Mouse (Mus musculus): ENCODE data around the gene Junb.
A peak's percentile ranks its signal among the peaks of the same experiment; 100 is the strongest.

Junb gene

DNA sequence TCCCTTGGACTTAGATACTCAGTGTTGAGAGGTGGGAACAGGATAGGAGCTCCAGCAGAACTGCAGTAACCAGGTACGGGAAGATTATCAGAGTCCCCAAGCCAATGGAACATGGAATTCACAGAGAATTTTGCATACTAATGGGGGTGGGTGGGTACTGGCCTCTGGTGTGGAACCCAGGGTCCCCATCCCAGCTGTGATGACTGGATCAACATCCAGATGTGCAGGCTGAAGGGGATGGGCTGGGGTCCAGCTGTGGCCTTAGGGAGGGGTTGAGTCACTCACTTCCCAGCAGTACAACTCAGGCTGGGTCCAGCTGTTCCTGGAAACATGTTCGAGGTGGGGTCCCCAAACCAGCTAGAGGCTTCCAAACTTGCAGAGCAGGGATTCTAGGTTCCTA lies 9.4 kb upstream of the Junb start:
- no peak for DNase-seq (ENCODE audit: low spot score in 2 of 2)

DNA sequence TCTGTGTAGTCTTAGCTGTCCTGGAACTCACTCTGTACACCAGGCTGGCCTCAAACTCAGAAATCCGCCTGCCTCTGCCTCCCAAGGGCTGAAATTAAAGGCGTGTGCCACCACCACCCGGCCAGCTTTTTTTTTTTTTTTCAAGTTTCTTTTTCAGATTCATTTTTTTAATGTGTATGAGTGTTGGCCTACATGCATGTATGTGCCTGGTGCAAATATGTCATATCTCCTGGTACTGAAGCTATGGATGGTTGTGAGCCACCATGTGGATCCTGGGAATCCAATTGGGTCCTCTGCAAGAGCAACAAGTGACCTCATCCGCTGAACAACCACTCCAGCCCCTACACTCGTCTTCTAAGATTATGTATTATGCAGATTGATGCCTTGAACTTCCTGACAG lies 8.9 kb upstream of the Junb start:
- no peak for DNase-seq (ENCODE audit: low spot score in 2 of 2)

DNA sequence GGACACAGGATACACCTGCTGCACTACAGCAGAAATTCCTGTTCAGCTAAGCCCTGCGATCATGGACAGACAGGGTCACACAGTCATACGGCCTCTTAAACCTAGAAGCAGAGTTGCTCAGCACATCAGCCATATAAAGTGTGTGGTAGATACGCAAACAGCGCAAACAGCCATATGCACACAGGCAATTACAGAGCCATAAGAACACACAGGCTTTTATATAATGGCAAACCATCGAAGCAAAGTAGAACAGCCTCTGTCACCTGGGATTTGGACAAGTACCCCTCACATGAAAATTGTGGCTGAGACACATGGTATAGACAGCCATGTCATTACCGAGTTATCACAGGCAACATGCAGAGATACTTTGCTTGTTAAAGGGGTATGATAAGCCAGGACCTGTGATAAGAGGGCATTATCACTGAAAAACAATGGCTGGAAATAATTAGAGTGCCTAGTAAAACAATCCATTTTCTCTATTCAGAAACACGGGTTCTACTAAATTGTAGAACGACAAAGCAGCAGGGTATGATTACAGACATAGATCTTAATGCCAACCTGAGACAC lies 7.9 kb upstream of the Junb start:
- DNase-seq (ENCODE audit: low spot score in 2 of 2), result no peak

DNA sequence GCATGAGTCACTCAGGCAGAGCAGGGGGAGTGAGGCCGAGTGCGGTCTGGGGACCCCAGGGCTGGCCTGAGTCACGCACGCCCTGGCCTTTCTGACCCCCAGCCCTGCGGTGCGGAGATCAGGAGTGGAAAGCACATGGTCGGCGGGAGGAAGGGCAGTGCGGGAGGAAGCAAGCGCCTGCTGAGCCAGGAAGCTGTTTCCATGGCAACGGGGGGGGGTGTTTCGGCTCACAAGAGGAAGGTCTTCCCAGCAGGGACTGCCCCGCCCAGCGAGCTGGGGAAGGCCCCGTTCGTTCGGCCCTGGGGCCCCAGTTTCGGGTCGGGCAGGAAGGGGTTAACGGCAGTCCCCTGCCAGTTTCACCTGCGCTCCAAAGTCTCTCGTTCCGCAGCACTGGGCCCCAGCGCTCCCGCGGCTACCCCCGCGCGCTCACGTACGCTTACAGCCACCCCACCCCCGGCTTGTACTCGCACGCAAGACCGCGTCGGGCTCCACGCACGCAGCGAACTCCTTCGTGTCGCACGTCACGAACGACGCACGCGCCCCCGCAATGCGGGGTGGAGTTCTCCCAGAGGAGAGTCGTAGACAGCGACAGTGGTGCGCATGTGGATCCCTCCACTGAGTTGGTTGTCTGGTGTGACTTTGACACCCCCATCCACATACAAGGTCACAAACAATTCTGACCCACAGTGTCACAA lies 7.3 kb upstream of the Junb start:
- peak; percentile 87 to 91 for DNase-seq (ENCODE audit: low spot score in 2 of 2)

DNA sequence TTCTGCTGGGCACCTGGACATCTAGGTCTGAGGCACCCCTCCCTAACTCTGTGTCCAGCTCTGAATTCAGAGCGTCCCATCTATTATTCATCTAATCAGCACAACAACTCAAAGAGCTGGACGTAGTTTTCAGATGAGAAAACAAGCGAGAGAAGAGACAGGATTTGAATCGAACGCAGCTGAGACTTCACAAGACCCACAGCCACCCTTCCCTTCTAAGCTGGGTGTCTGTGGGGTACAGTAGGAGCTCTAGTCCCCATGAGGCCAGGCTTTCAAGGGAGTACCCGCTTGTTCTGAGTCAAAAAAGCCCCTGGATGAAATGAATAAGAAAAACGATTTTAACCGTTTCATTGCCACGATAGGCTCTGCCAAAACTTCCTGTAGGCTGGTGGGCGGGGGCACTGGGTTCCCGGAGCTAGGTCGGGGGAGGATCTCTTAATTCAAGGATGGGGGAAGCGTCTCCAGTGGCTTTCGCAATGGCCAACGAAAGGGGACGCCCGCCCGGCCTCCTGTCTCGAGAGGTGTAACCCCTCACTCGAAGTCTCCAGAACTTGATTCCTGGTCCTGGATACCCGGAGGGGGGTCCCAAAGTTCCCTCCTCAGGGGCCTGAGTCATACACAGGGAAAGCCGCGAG lies 6.6 kb upstream of the Junb start:
- DNase-seq (ENCODE audit: low spot score in 2 of 2), result peak in 1 of 2 experiments; percentile 26

DNA sequence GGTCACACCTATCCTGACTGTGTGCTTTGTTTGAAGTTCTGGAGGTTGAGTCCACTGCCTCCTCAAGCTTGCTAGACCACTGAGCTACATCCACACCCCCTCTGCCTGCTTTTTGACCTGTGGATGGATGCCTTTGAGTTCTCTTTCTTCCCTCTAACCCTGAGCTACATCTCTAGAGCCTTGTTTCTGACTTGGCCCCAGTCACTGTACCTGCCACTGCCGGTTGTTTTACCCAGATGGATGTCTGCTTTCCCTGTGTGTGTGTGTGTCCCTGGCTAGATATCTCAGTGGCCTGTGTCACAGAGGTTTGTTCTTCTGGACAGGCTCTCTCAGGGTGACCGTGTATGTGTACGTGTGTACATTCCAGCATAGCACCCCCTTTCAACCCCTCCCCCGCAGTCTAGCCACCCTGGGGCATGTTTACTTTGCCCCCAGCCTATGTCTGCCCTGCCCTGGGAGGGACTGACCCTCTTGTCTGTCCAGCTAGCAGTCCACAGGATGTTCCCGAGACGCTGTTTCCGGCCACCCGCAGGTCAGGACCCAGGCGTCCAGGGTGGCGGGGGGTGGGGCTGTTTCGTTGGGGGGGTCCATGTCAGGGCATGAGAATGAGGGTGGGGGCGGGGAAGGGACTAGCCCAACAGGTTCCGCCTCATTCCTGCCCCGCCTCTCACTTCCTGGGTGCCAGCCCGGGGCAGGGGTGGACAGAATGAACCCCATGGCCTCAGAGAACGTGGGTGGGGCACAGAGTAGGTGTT lies 6.0 kb upstream of the Junb start:
- no peak for DNase-seq (ENCODE audit: low spot score in 2 of 2)

DNA sequence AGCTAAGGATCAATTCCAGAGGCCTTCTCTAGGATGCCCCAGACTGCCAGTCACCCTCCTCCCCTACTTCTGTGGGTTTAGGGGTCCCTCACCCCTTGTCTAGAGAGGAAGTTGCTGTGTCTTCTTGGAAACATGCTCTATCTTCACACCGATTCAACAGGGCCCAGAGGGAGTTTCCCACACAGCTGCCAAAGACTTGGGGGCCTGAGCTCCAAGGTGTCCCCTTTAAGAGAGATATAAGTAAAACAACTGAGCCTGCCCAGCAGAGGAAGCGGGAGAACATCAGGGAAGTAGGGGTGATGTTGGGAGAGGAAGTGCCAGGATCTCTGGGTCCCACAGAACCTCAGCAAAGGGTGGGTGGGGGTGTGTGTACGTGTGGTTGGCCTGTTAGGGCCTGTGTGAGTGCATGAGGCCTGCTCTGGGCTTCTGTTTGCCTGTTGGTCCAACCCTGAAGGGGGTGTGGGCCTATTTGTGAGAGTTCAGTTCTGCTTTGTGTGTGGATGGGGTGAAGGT lies 4.0 kb upstream of the Junb start:
- no peak for DNase-seq (ENCODE audit: low spot score in 2 of 2)

DNA sequence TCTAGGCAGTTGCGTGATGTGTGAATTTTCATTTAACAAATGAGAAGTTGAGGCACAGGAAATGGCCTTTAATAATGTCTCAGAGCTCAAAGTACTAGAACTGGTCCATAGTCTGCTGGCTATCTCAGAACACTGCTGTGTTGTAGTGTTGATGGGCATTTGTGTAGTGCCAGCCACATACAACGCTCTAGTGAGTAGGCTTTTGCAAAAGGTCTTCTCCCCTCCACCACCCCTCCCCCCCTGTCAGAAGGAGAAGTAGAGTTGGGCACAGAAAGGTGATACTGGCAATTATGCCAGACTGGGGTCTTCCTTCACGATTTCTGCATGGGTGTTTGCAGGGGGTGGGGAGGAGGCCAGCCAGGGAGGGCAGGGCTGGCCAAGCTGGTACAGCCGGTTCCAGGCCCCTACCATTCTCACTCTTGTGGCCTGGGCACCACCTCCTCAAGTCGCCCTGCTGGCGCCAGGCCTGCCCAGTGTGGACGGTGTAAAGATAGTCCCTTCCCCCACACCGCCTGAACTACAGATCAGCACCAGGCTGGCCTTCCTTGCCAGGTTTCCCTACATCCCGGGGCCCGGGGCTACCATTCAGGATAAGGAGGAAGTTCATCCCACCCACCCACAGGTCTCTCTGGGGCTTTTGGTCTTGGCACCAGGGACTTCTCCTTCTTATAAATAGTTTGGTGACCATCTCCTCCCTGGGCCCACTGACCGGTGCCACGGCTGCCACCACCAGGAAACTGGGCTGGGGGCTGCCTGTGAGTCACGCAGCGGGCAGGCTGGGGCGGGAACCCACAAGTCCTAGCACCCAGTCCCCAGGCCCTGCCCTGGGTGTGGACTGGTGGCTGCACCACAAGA lies 3.4 kb upstream of the Junb start:
- DNase-seq (ENCODE audit: low spot score in 2 of 2), result no peak

DNA sequence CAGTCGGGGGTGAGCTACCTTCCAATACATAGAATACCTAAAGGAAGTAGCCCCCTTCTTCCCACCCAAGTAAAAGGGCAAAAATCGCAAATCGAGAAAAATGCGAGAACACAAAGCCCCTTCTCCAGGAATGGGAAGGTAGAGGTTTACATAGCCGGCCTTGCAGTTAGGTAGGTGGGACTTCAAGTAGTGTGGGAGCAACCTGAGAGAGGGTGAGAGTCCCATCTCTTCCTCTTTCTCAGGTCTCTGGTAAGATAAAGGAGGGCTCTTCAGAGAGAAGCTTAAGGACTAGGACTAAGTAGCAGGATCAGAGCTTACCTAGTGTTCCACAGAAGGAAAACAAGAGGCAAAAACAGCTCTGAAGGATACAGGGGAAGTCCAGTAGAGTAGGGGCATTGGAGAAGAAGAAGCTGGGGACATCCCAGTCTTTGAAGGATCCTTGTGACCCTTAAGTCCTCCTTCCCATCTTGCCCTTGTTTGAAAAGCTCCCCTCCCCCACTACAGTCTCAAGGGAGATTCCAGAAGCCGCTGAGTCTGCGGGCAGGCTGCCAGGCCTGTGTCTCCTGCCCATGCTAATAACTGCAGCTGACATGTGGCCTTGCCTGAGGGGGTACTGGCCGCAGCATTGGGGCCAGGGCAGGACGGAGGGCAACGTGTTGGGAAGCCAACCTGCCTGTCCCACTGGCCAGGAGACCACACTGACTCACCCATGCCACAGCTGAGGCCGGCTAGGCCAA lies 2.3 kb upstream of the Junb start:
- DNase-seq (ENCODE audit: low spot score in 2 of 2), result no peak

DNA sequence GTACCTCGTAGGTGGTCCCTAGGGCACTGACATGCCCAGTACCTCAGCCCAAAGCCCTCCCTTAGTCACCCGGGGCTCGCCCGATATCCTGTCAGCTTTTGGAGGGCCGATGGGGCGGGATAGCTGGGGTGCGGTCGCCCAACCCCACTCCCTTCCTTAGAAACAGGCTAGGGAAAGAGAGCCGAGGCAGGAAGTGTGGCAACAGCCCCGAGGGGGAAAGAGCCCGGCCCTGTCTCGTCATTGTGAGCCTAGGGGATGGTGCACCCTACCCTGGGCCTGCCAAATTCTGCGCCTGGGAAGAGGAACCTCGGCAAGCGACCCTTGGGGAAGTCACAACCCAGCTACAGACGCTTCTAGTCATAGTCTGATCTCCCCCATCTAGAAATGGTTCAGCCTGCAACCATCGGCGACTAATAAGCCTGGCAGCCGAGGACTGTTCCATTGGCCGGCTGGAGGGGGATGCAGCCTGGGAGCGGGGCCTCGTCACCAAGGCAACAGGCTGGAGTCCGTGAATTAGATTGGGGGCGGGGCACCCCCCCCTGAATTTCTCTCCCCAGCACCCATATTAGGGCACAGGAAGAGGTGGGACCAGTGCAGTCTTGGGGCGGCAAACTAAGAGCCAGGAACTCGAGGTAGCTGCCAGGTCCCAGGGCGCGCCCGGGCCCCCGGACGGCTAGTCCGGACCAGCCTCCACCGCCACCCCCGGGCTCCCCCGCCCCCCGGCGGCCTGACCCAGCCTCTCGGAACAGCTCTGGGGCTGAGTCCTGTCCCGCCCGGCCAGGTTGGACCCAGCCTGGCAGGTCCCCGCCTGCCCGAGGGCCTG lies 1.3 kb upstream of the Junb start:
- DNase-seq (ENCODE audit: low spot score in 2 of 2), result peak; percentile 66 to 69

DNA sequence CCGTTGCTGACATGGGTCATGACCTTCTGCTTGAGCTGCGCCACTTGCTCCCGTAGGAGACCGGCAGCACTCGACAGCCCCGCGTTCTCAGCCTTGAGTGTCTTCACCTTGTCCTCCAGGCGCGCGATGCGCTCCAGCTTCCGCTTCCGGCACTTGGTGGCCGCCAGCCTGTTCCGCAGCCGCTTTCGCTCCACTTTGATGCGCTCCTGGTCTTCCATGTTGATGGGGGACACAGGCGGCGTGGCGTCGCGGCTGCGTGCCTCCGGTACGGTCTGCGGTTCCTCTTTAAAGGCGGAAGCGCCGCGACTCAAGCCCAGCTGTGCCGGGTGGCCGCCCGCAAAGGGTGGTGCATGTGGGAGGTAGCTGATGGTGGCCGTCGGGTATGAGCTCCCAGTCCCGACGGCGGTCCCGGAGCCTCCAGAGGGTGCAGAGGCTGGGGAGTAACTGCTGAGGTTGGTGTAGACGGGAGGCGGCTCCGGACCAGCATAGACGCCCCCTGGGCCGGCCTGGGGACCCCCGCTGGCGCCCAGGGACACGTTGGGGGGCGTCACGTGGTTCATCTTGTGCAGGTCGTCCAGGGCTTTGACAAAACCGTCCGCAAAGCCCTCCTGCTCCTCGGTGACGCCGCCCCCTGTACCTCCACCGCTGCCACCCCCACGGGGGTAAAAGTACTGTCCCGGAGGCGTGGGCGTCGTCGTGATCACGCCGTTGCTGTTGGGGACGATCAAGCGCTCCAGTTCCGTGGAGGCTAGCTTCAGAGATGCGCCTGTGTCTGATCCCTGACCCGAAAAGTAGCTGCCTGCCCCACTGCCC lies 877 bp downstream of the Junb start:
- DNase-seq (ENCODE audit: low spot score in 2 of 2), result peak; percentile 75 to 78

DNA sequence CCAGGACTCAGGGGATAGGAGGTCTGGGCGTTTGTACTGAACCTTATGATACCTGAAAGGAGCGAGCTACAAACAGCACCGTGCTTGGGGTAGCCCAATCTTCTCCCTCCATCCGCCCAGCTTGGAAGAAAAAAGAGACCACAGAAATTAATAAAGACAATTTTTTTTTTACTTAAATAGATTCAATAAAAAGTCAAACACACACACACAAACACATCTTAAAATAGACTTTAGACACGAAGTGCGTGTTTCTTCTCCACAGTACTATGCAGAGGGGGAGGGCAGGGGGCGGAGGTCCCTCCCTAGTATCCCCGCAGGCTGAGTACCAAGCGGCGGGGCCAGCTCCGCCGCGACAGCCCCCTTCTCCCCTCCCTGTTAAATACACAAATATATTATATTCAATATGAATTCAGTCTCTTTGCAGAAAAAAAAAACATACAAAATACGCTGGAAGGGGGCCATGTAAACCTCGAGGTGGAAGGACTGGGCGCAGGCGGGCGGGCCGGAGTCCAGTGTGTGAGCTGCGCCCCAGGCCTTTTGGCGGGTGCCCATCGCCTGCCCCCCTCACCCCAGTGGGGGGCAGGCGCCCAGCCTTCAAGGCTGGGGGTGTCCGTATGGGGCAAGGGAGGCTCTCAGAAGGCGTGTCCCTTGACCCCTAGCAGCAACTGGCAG lies 1.6 kb downstream of the Junb start:
- no peak for DNase-seq (ENCODE audit: low spot score in 2 of 2)

DNA sequence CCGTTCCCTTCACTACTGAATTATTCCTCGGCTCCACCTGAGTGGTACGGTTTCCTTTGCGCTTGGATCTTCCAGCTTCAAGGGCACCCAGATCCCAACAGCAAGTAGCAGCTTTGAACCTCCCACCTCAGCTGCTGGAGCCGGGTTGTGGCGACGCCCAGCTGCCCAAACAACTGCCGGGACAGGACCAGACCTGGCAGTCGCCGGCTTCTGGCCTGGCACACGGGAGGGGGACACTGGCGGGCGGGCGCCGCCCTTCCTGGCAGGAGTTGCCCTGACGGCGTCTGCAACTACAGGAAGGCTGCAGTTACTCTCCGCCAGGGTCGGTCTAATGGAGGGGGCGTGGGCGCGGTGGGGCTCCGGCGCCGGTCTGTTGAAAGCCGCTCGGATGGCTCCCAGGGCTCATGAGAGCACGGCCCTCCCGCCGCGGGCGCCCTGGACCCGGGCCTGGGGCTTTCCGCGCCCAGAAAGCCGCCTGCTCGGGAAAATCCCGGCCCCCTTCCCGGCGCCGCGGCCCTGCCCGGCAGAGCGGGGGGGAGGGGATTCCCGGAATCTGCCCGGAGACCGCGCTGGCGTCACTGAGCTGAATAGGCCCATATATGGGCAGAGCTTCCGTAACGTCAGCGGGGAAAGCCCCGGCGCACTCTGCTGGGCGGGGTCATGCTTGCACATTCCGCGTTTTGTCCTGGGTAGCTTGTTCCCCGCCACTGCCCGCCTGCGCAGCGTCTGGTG lies 2.3 kb downstream of the Junb start:
- peak; percentile 90 to 92 for DNase-seq (ENCODE audit: low spot score in 2 of 2)

DNA sequence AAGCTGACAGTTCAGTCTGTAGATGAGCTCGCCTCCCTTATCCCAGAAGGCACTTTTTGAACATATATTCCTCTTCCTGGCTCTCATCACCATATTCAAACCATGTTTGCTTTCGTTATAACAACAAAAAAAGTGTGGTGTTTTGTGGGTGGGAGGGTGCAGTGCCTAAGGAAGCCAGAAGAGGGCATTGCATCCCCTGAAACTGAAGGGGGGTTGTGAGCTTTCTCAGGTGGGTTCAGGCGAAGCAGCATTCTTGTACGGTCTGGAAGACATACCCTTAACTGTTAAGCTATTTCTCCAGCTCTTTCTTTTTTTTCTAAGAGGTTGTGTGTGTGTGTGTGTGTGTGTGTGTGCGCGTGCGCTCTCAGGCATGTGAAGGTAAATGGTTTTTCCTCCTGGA lies 3.1 kb downstream of the Junb start:
- peak; percentile 77 to 84 for DNase-seq (ENCODE audit: low spot score in 2 of 2)

DNA sequence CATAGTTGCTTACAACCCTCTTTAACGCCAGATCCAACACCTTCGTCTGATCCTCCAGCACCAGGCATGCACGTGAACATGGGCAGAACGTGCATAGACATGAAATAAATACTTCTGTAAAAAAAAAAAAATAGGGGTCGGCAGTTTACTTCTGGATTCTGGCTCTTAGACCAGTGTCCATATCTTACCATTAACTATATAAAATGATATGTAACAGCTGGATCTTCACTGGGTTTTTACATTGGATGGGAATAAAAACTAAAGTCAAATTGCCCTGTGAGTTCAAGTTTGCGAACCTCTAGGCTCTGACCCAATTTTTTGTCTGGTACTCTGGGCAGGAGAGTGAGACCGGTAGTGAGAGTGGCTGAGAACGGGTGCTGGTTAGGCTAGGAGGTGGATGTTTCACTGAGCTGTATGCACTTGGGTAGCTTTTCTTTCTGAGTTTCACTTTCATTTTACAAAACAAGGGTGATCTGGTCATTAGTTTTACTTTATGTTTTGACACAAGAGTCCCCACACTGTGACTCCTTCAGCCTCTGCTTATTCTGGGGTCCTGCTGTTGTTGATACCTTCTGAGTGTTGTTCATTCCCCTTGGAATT lies 3.9 kb downstream of the Junb start:
- no peak for DNase-seq (ENCODE audit: low spot score in 2 of 2)

DNA sequence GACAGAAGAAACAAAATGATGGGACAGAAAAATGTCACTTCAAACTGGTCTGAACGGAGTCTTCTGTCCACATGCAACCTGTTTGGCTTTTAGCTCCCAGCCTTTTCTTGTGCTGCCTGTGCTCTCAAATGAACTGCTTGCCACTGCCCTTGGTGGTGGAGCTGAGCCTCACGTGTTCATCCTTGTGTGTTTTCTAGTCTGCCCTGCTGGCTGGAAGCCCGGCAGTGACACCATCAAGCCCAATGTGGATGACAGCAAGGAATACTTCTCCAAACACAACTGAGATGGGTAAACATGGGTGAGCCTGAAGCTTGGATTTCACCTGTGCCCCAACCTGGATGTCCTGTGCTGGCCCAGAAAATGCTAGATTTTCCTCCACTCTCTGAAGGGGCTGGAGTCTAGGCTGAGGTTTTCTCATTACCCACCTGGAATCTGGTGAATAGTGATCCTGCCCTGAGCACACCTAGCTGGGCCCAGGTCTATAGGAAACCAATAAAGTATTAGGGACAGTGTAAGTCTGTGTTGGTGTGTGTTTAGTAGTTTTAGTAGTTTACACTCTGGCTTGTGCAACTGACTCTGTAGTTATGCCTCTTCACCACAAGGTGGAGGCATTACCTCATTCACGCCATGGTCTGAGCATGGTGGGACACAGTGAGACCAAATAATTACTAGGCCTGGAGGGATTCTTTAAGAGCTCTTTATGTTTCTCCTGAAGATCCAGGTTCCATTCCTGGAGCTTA lies 4.5 kb downstream of the Junb start:
- DNase-seq (ENCODE audit: low spot score in 2 of 2), result peak in 1 of 2 experiments; percentile 57

DNA sequence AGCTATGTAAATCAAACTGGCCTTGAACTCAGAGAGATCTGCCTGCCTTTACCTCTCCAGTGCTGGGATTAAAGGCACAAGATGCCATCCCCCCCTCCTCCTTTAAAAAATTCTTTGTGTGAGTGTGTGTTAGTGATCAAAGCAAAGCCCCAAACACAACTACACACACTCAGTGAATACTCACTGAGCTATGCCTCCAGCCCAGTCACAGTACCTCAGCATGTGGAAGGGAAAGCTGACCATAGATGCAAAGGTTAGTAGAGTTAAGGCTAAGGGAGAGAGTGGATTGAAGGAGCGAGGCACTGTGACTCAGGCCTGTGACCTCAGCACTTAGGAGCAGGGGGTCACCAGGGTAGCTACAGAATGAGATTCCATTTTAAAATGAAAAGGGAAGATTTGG lies 5.4 kb downstream of the Junb start:
- no peak for DNase-seq (ENCODE audit: low spot score in 2 of 2)

Measured in thymus, postnatal 10 days (tissue).